Mouse (Mus musculus) midbrain, embryonic 15.5 days (tissue): ENCODE results near the gene Zfp609. TPM values are rescaled to one million over a fixed set of nuclear protein-coding genes. Genes with fewer than 3 reads are reported as not detected.
"Not testable (repeated sequence)": the region's sequence is repeated elsewhere in the genome, so short reads cannot be mapped to it uniquely, and the experiment has no call there.

Experiments
- ATAC-seq: fragments of 200-750 bp; cut with Nextera tagmentation; replicated peaks from 2 replicates; pipeline ENCODE4 v1.8.0; 2017; ENCODE audit warnings: moderate TSS enrichment
- H3K27ac ChIP-seq: fragments of 300-500 bp; sonication (generic); 2 replicates; pipeline ENCODE4 v1.5.1; 2015; ENCODE audit warnings: mild to moderate bottlenecking, inconsistent platforms
- H3K27me3 ChIP-seq: fragments of 300-500 bp; sonication (generic); replicated peaks from 2 replicates; pipeline ENCODE4 v1.6.1; 2015; ENCODE audit warnings: inconsistent platforms
- H3K36me3 ChIP-seq: fragments of 300-500 bp; sonication (generic); replicated peaks from 2 replicates; pipeline ENCODE4 v1.6.1; 2015; ENCODE audit warnings: inconsistent platforms
- H3K4me1 ChIP-seq: fragments of 300-500 bp; sonication (generic); 2 replicates; pipeline ENCODE4 v1.6.1; 2015; ENCODE audit warnings: inconsistent platforms
- H3K4me2 ChIP-seq: fragments of 300-500 bp; sonication (generic); 2 replicates; pipeline ENCODE4 v1.6.1; 2015; ENCODE audit warnings: inconsistent platforms, mild to moderate bottlenecking, moderate library complexity
- H3K4me3 ChIP-seq: fragments of 300-500 bp; sonication (generic); 2 replicates; pipeline ENCODE4 v1.5.1; 2015; ENCODE audit warnings: mild to moderate bottlenecking, inconsistent platforms
- H3K9ac ChIP-seq: fragments of 300-500 bp; sonication (generic); 2 replicates; pipeline ENCODE4 v1.6.1; 2015; ENCODE audit warnings: mild to moderate bottlenecking, inconsistent platforms
- H3K9me3 ChIP-seq: fragments of 300-500 bp; sonication (generic); 2 replicates; pipeline ENCODE4 v1.6.1; 2016; ENCODE audit warnings: inconsistent platforms
- WGBS: fragments of 180-500 bp; shearing (Covaris S2); methylation state at CpG from one replicate; pipeline ENCODE4 v1.1.7; 2015; ENCODE audit warnings: mixed read lengths; 5-methylcytosine and 5-hydroxymethylcytosine counted together
- polyA plus RNA-seq: library from polyadenylated mRNA; unstranded; fragments of >200 nt; fragmentation: Nextera tagmentation; extraction: Ambion mirVana; gene quantifications from 2 replicates; pipeline ENCODE4 v1.2.1, GENCODE M21; 2015

Zfp609 gene
- polyA plus RNA-seq, 1 experiment from 2014 or later = 8.7 TPM

GRCm38 (mm10) chr9:65655540-65655939 is 171.8 kb downstream of the Zfp609 start:
- no peaks in the 10 kb centered on the region for H3K36me3 ChIP-seq
- WGBS = 87% methylated on average over 8 of the region's 8 CpGs

GRCm38 (mm10) chr9:65654700-65655237 is 172.6 kb downstream of the Zfp609 start:
- H3K27me3 ChIP-seq = no peaks in the 10 kb centered on the region
- H3K27ac ChIP-seq = no peak overlapping the region
- H3K9ac ChIP-seq = no peak overlapping the region
- ATAC-seq = no peak
- H3K36me3 ChIP-seq = no peaks in the 10 kb centered on the region
- WGBS = 88% methylated on average over 3 of the region's 3 CpGs
- H3K4me2 ChIP-seq = no peak overlapping the region
- no peaks in the 10 kb centered on the region for H3K9me3 ChIP-seq
- H3K4me3 ChIP-seq = no peak overlapping the region
- H3K4me1 ChIP-seq = no peaks in the 10 kb centered on the region

More at GRCm38 (mm10) chr9:65655540-65655939, 171.8 kb downstream of the Zfp609 start:
- ATAC-seq = no peak
- Histone ChIP-seq H3K9ac (no peak overlapping the region), H3K9me3 (no peaks in the 10 kb centered on the region), H3K27ac (no peak overlapping the region), H3K27me3 (no peaks in the 10 kb centered on the region), H3K4me1 (no peaks in the 10 kb centered on the region), H3K4me2 (no peak overlapping the region), H3K4me3 (no peak overlapping the region)

- Histone ChIP-seq H3K9ac (no peak overlapping the region), H3K4me3 (no peak overlapping the region), H3K27ac (no peak overlapping the region), H3K27me3 (no peaks in the 10 kb centered on the region), H3K9me3 (no peaks in the 10 kb centered on the region), H3K4me2 (no peak overlapping the region), H3K4me1 (no peaks in the 10 kb centered on the region), H3K36me3 (no peaks in the 10 kb centered on the region)
- no peak for ATAC-seq
- WGBS = 97% methylated on average over 4 of the region's 4 CpGs
These were observed 173.6 kb downstream of the Zfp609 start for GRCm38 (mm10) chr9:65653741-65654140.

- H3K27ac ChIP-seq, H3K4me2 ChIP-seq, H3K27me3 ChIP-seq, H3K4me1 ChIP-seq, ATAC-seq, H3K4me3 ChIP-seq, H3K9ac ChIP-seq, H3K36me3 ChIP-seq, H3K9me3 ChIP-seq: not testable (repeated sequence)
- WGBS = 79% methylated on average over 1 of the region's 1 CpGs
These were observed 175.4 kb downstream of the Zfp609 start for GRCm38 (mm10) chr9:65651957-65652356.

GRCm38 (mm10) chr9:65649997-65650396 is 177.4 kb downstream of the Zfp609 start:
- ATAC-seq = no peak
- no peak overlapping the region for H3K4me3 ChIP-seq
- H3K36me3 ChIP-seq = no peaks in the 10 kb centered on the region
- H3K4me1 ChIP-seq = no peaks in the 10 kb centered on the region
- H3K27ac ChIP-seq = no peak overlapping the region
- H3K9ac ChIP-seq = no peak overlapping the region
- WGBS = 48% methylated on average over 1 of the region's 1 CpGs
- no peaks in the 10 kb centered on the region for H3K9me3 ChIP-seq
- no peak overlapping the region for H3K4me2 ChIP-seq
- no peaks in the 10 kb centered on the region for H3K27me3 ChIP-seq

- Histone ChIP-seq H3K9me3 (no peaks in the 10 kb centered on the region), H3K4me3 (no peak overlapping the region), H3K9ac (no peak overlapping the region), H3K27ac (no peak overlapping the region), H3K4me2 (no peak overlapping the region), H3K27me3 (no peaks in the 10 kb centered on the region), H3K36me3 (no peaks in the 10 kb centered on the region), H3K4me1 (no peaks in the 10 kb centered on the region)
- 88% methylated on average over 13 of the region's 13 CpGs for WGBS
- no peak for ATAC-seq
These were observed 178.6 kb downstream of the Zfp609 start for GRCm38 (mm10) chr9:65648730-65649129.

GRCm38 (mm10) chr9:65646782-65647181 is 180.6 kb downstream of the Zfp609 start:
- no peak overlapping the region for H3K27ac ChIP-seq
- H3K27me3 ChIP-seq = no peaks in the 10 kb centered on the region
- no peaks in the 10 kb centered on the region for H3K9me3 ChIP-seq
- H3K4me1 ChIP-seq = no peaks in the 10 kb centered on the region
- H3K9ac ChIP-seq = no peak overlapping the region
- H3K4me3 ChIP-seq = no peak overlapping the region
- no peaks in the 10 kb centered on the region for H3K36me3 ChIP-seq
- H3K4me2 ChIP-seq = no peak overlapping the region
- ATAC-seq = no peak
- WGBS = 92% methylated on average over 2 of the region's 2 CpGs

GRCm38 (mm10) chr9:65645984-65646383 is 181.4 kb downstream of the Zfp609 start:
- Histone ChIP-seq H3K27ac (no peak overlapping the region), H3K27me3 (no peaks in the 10 kb centered on the region), H3K9ac (no peak overlapping the region), H3K4me3 (no peak overlapping the region), H3K9me3 (no peaks in the 10 kb centered on the region), H3K4me1 (no peaks in the 10 kb centered on the region), H3K4me2 (no peak overlapping the region), H3K36me3 (no peaks in the 10 kb centered on the region)
- WGBS = 63% methylated on average over 3 of the region's 3 CpGs
- ATAC-seq = no peak

- 94% methylated on average over 4 of the region's 4 CpGs for WGBS
- Histone ChIP-seq H3K4me2 (no peak overlapping the region), H3K4me1 (no peaks in the 10 kb centered on the region), H3K27ac (no peak overlapping the region), H3K4me3 (no peak overlapping the region), H3K9ac (no peak overlapping the region), H3K9me3 (no peaks in the 10 kb centered on the region), H3K36me3 (no peaks in the 10 kb centered on the region), H3K27me3 (no peaks in the 10 kb centered on the region)
- ATAC-seq = no peak
These were observed 182.4 kb downstream of the Zfp609 start for GRCm38 (mm10) chr9:65644960-65645359.

- Histone ChIP-seq H3K4me3 (no peak overlapping the region), H3K27ac (no peak overlapping the region), H3K27me3 (no peaks in the 10 kb centered on the region), H3K4me2 (no peak overlapping the region), H3K36me3 (no peaks in the 10 kb centered on the region), H3K4me1 (no peaks in the 10 kb centered on the region), H3K9me3 (no peaks in the 10 kb centered on the region), H3K9ac (no peak overlapping the region)
- ATAC-seq = no peak
These were observed 184.8 kb downstream of the Zfp609 start for GRCm38 (mm10) chr9:65642546-65642945.

Other genes with a start within 250 kb of the Zfp609 start
- gene Plekho2, start 247.5 kb downstream of the Zfp609 start, polyA plus RNA-seq = 4.5 and 5.0 TPM in 2 replicates
- 2.3 and 2.7 TPM in 2 replicates for gene Pif1, start 240.4 kb downstream of the Zfp609 start, polyA plus RNA-seq
- 3.6 and 3.8 TPM in 2 replicates for gene Rbpms2, start 197.9 kb downstream of the Zfp609 start, polyA plus RNA-seq
- 401 and 421 TPM in 2 replicates for gene Oaz2, start 159.6 kb downstream of the Zfp609 start, polyA plus RNA-seq
- gene Pclaf, start 62.7 kb upstream of the Zfp609 start, polyA plus RNA-seq = 19.4 and 22.1 TPM in 2 replicates
- gene Trip4, start 81.2 kb upstream of the Zfp609 start, polyA plus RNA-seq = 31.7 and 33.8 TPM in 2 replicates
- gene Csnk1g1, start 81.4 kb upstream of the Zfp609 start, polyA plus RNA-seq = 23.0 and 25.3 TPM in 2 replicates
- 308 and 311 TPM in 2 replicates for gene Ppib, start 232.7 kb upstream of the Zfp609 start, polyA plus RNA-seq
- gene Snx22, start 242.2 kb upstream of the Zfp609 start, polyA plus RNA-seq = 11.2 and 11.9 TPM in 2 replicates